Mouse (Mus musculus): ENCODE data around the gene Hpdl.

Gene Hpdl

GRCm38 (mm10) chr4:116796442-116797110 lies 24.9 kb downstream of the Hpdl start:
- peak; percentile 38 for DNase-seq

- no peak for DNase-seq
Measured at GRCm38 (mm10) chr4:116794273-116794672, 27.2 kb downstream of the Hpdl start.

- DNase-seq = no peak
Measured at GRCm38 (mm10) chr4:116792453-116792852, 29.1 kb downstream of the Hpdl start.

- peak; percentile 91 for DNase-seq
Measured at GRCm38 (mm10) chr4:116788956-116789355, 32.6 kb downstream of the Hpdl start.

- DNase-seq = no peak
Measured at GRCm38 (mm10) chr4:116787985-116788760, 33.3 kb downstream of the Hpdl start.

GRCm38 (mm10) chr4:116786587-116786986 lies 34.9 kb downstream of the Hpdl start:
- DNase-seq = no peak

- DNase-seq = no peak
Measured at GRCm38 (mm10) chr4:116782171-116782570, 39.3 kb downstream of the Hpdl start.

- DNase-seq = no peak
Measured at GRCm38 (mm10) chr4:116781366-116781765, 40.1 kb downstream of the Hpdl start.

GRCm38 (mm10) chr4:116780541-116780940 lies 41.0 kb downstream of the Hpdl start:
- no peak for DNase-seq

GRCm38 (mm10) chr4:116777079-116777478 lies 44.4 kb downstream of the Hpdl start:
- no peak for DNase-seq

GRCm38 (mm10) chr4:116776391-116776790 lies 45.1 kb downstream of the Hpdl start:
- DNase-seq = no peak
